Mouse (Mus musculus): ENCODE results near the gene Pagr1a. TPM values are rescaled to one million over a fixed set of nuclear protein-coding genes. Genes with fewer than 3 reads are reported as not detected.

The Pagr1a gene
- total and polyA plus RNA-seq, 3 experiments, result 60.2 to 85.9 TPM; not detected in 1

DNA sequence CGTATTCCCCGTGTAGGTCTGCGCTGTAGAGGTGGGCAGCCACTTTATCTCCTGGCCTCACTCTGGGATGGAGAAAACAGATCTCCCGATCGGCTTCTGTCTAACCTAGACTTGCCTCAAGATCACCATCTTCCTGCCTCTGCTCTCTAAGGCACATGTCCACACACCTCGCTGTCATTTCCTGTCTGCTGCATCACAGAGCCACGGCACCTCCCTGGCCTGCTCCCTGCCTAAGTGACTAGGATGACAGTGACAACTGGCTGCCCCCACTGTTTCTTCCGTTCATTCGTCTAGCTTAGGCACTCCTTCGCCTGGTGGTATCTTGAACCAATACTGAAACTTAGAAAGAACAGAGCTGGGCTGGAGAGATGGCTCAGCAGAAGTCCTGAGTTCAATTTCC lies 17.6 kb downstream of the Pagr1a start:
- Histone ChIP-seq H3K9me3 (replicated peaks; ENCODE audit: insufficient read depth, low read length) (no peaks in the 10 kb centered on the region), H3K4me1 (ENCODE audit: control insufficient read depth in 1 of 2, insufficient read depth in 2 of 2, low read length in 2 of 2) (peaks cover 2 to 10% of the 10 kb centered on the region in 2 experiments; a peak in 3 of 4 replicates), H3K9ac (ENCODE audit: control insufficient read depth, low read depth, low read length, poor library complexity, severe bottlenecking) (no peak overlapping the region), H3K79me2 (ENCODE audit: control insufficient read depth, insufficient read depth, low read length, poor library complexity) (no peaks in the 10 kb centered on the region), H3K27ac (ENCODE audit: control insufficient read depth, low read depth, low read length) (no peak overlapping the region), H3K27me3 (ENCODE audit: control insufficient read depth in 1 of 2, insufficient read depth in 2 of 2, low read length in 2 of 2) (no peaks in the 10 kb centered on the region), H3K4me3 (ENCODE audit: control insufficient read depth in 1 of 2, insufficient read depth in 1 of 2, low read depth in 2 of 2, low read length in 2 of 2) (no peak overlapping the region), H3K36me3 (ENCODE audit: control insufficient read depth in 1 of 2, insufficient read depth in 2 of 2, low read length in 2 of 2) (peaks cover 0 to 5% of the 10 kb centered on the region in 2 experiments; a peak in 3 of 4 replicates)
- TF ChIP-seq JUND (IDR thresholded peaks at IDR 0.05; ENCODE audit: low read depth, low read length), result no peak
- no peak for TF ChIP-seq MAX (IDR thresholded peaks at IDR 0.05; ENCODE audit: low read length)
- TF ChIP-seq POLR2A (IDR thresholded peaks at IDR 0.05; ENCODE audit: control insufficient read depth in 1 of 2, insufficient read depth in 1 of 2, low read depth in 1 of 2, low read length in 2 of 2, poor library complexity in 1 of 2), result no peak
- no peak for TF ChIP-seq ZC3H11A (IDR thresholded peaks at IDR 0.05; ENCODE audit: low read depth, low read length)
- TF ChIP-seq UBTF (IDR thresholded peaks at IDR 0.05; ENCODE audit: borderline replicate concordance, insufficient read depth, low read depth, low read length), result no peak
- no peak for TF ChIP-seq NELFE (IDR thresholded peaks at IDR 0.05; ENCODE audit: low read depth, low read length)
- no peak for TF ChIP-seq CHD1 (IDR thresholded peaks at IDR 0.05; ENCODE audit: low read depth, low read length)
- TF ChIP-seq NRF1 (IDR thresholded peaks at IDR 0.05; ENCODE audit: insufficient read depth, low read depth, low read length, poor library complexity, severe bottlenecking), result no peak
- TF ChIP-seq BHLHE40 (IDR thresholded peaks at IDR 0.05; ENCODE audit: borderline replicate concordance, low read depth, low read length), result no peak
- no peak for TF ChIP-seq CTCF (IDR thresholded peaks at IDR 0.05 in 2 of 3, conservative IDR thresholded peaks at IDR 0.05 in 1 of 3; ENCODE audit: control insufficient read depth in 1 of 3, insufficient read depth in 1 of 3, low read depth in 2 of 3, low read length in 3 of 3, poor library complexity in 1 of 3, severe bottlenecking in 1 of 3)
- no peak for TF ChIP-seq GATA1 (IDR thresholded peaks at IDR 0.05; ENCODE audit: low read depth, low read length)
- no peak for TF ChIP-seq E2F4 (IDR thresholded peaks at IDR 0.05; ENCODE audit: borderline replicate concordance, low read depth, low read length)
- TF ChIP-seq SIN3A (IDR thresholded peaks at IDR 0.05; ENCODE audit: low read length), result no peak
- no peak for TF ChIP-seq SMC3 (IDR thresholded peaks at IDR 0.05; ENCODE audit: low read depth, low read length)
- TF ChIP-seq EP300 (IDR thresholded peaks at IDR 0.05; ENCODE audit: low read depth in 1 of 2, low read length in 2 of 2), result no peak
- TF ChIP-seq GABPA (IDR thresholded peaks at IDR 0.05; ENCODE audit: low read depth, low read length), result no peak
- TF ChIP-seq TBP (IDR thresholded peaks at IDR 0.05; ENCODE audit: low read depth, low read length), result no peak
- no peak for TF ChIP-seq TAL1 (IDR thresholded peaks at IDR 0.05; ENCODE audit: low read length)
- no peak for TF ChIP-seq HCFC1 (IDR thresholded peaks at IDR 0.05; ENCODE audit: low read depth, low read length)
- TF ChIP-seq MAFK (IDR thresholded peaks at IDR 0.05; ENCODE audit: borderline replicate concordance, low read depth, low read length), result no peak
- no peak for DNase-seq (ENCODE audit: low read depth, low spot score)

DNA sequence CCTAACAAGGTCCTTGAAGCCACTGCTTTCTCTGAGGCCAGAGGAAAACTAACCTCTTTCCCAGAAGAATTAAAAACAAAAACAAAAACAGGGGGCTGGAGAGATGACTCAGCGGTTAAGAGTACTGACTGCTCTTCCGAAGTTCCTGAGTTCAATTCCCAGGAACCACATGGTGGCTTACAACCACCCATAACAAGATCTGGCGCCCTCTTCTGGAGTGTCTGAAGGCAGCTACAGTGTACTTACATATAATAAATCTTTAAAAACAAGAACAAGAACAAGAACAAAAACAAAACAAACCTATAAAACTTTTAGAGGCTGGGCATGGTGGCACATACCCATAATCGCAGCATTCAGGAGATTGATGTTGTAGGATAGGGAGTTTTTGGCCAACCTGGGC lies 20.7 kb downstream of the Pagr1a start:
- no peak for TF ChIP-seq MAFK (IDR thresholded peaks at IDR 0.05; ENCODE audit: borderline replicate concordance, low read depth, low read length)
- TF ChIP-seq CTCF (IDR thresholded peaks at IDR 0.05 in 2 of 3, conservative IDR thresholded peaks at IDR 0.05 in 1 of 3; ENCODE audit: control insufficient read depth in 1 of 3, insufficient read depth in 1 of 3, low read depth in 2 of 3, low read length in 3 of 3, poor library complexity in 1 of 3, severe bottlenecking in 1 of 3), result peak; percentile 14 to 50 (median 27); a peak in 4 of 6 replicates
- TF ChIP-seq MYC (IDR thresholded peaks at IDR 0.05; ENCODE audit: low read depth, low read length), result 0 out of 2 replicates have a peak, but pooled peaks have one; percentile 28
- peak; percentile 65 for TF ChIP-seq SMC3 (IDR thresholded peaks at IDR 0.05; ENCODE audit: low read depth, low read length)
- TF ChIP-seq RAD21 (IDR thresholded peaks at IDR 0.05; ENCODE audit: low read depth, low read length), result peak; percentile 34
- TF ChIP-seq ZC3H11A (IDR thresholded peaks at IDR 0.05; ENCODE audit: low read depth, low read length), result peak; percentile 38; the same call in 1 of the 2 replicates
- peak; percentile 43 for DNase-seq (ENCODE audit: low read depth, low spot score)
- Histone ChIP-seq H3K27me3 (ENCODE audit: control insufficient read depth in 1 of 2, insufficient read depth in 2 of 2, low read length in 2 of 2) (no peaks in the 10 kb centered on the region), H3K36me3 (ENCODE audit: control insufficient read depth in 1 of 2, insufficient read depth in 2 of 2, low read length in 2 of 2) (no peaks in the 10 kb centered on the region; a peak in 2 of 4 replicates), H3K9ac (ENCODE audit: control insufficient read depth, low read depth, low read length, poor library complexity, severe bottlenecking) (no peak overlapping the region), H3K9me3 (replicated peaks; ENCODE audit: insufficient read depth, low read length) (no peaks in the 10 kb centered on the region), H3K27ac (ENCODE audit: control insufficient read depth, low read depth, low read length) (no peak overlapping the region), H3K4me3 (ENCODE audit: control insufficient read depth in 1 of 2, insufficient read depth in 1 of 2, low read depth in 2 of 2, low read length in 2 of 2) (no peak overlapping the region), H3K4me1 (ENCODE audit: control insufficient read depth in 1 of 2, insufficient read depth in 2 of 2, low read length in 2 of 2) (no peaks in the 10 kb centered on the region), H3K79me2 (ENCODE audit: control insufficient read depth, insufficient read depth, low read length, poor library complexity) (no peaks in the 10 kb centered on the region)

Measured in MEL (cell line).